ENCODE assay signal across 13 mouse cellular contexts in the genomic region with DNA sequence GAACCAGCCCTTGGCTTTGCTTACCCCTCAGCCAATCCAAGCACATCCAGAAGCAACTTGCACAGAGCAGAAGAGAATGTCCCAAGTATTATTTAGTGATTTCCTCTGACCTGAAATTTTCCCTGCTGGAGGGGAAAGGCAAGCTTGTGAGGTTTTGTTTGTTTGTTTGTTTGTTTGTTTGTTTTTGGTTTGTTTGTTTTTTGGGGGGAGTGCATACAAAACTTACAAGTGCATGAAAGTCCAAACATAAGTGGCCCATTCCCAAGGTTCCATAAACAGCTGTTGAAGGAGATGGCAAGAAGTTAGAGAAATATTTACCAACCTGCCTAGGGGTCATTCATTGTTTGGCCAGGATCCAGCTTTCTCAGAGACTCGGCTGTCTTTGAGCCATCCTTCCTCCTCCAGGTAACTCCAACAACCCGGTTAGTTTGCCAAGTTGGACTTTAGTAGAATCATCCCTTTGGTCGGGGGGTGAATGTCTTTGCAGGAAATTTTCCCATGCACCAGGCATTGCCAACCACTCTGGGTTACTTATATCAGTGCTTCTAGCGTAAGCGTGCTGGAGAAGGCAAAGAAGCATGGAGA.
"Had no signal": no experiment of that assay in that cellular context is flagged by ENCODE, and none has a peak within 500 bp of the region (broad histone marks: within the 10 kb centered on the region; RNA-seq: fewer than 3 reads in every experiment).

No protein-coding gene starts in this region.

- H3K4me1 ChIP-seq: liver, embryonic 13.5 days; midbrain, embryonic 12.5 days; midbrain, embryonic 15.5 days; neural tube, embryonic 12.5 days had no signal

- H3K27ac ChIP-seq: left cerebral cortex, adult 2 months; liver, embryonic 13.5 days; midbrain, embryonic 12.5 days; midbrain, embryonic 15.5 days; neural tube, embryonic 12.5 days had no signal

- H3K9ac ChIP-seq: liver, embryonic 13.5 days; midbrain, embryonic 12.5 days; midbrain, embryonic 15.5 days; neural tube, embryonic 12.5 days had no signal

- H3K27me3 ChIP-seq: liver, embryonic 13.5 days; midbrain, embryonic 12.5 days; midbrain, embryonic 15.5 days; neural tube, embryonic 12.5 days had no signal

- H3K4me3 ChIP-seq: left cerebral cortex, adult 2 months; liver, embryonic 13.5 days; midbrain, embryonic 12.5 days; midbrain, embryonic 15.5 days; neural tube, embryonic 12.5 days had no signal

- H3K4me2 ChIP-seq: liver, embryonic 13.5 days; midbrain, embryonic 12.5 days; midbrain, embryonic 15.5 days; neural tube, embryonic 12.5 days had no signal

- H3K36me3 ChIP-seq: liver, embryonic 13.5 days; midbrain, embryonic 12.5 days; midbrain, embryonic 15.5 days; neural tube, embryonic 12.5 days had no signal

- H3K9me3 ChIP-seq: liver, embryonic 13.5 days; midbrain, embryonic 12.5 days; midbrain, embryonic 15.5 days; neural tube, embryonic 12.5 days had no signal

- ATAC-seq: intestine, postnatal 0 days; midbrain, embryonic 15.5 days had no signal

- DNase-seq: layer of hippocampus, postnatal 36 days; liver, embryonic 13.5 days; lung, adult 2 months; lung, postnatal 14 days; lung, postnatal 4 days; retina, postnatal 1 day; right cerebral cortex, postnatal 25 days; thymus, postnatal 25 days had no signal
